Mouse (Mus musculus) spleen, adult 2 months (tissue): ENCODE data around the gene Adamtsl3. TPM values are rescaled to one million over a fixed set of nuclear protein-coding genes. Genes with fewer than 3 reads are reported as not detected.

Source experiments
- DNase-seq, 2 experiments: peaks; one replicate each; pipeline versions ENCODE4 v3.0.0 to v3.0.0-alpha.2; 2012 to 2021; ENCODE audit warnings: low spot score in 2 of 2, low read depth in 1 of 2
- H3K27ac ChIP-seq: fragments of 200-500 bp; 2 replicates; pipeline ENCODE4 v1.5.1; 2012; ENCODE audit warnings: low read length, inconsistent platforms; ENCODE audit not compliant: insufficient read depth
- H3K27me3 ChIP-seq: fragments of 200-500 bp; 2 replicates; pipeline ENCODE4 v1.6.1; 2012; ENCODE audit warnings: mild to moderate bottlenecking, moderate library complexity, low read length, inconsistent platforms; ENCODE audit not compliant: control insufficient read depth, insufficient read depth
- H3K36me3 ChIP-seq: fragments of 200-500 bp; 2 replicates; pipeline ENCODE4 v1.6.1; 2012; ENCODE audit warnings: mild to moderate bottlenecking, low read length, inconsistent platforms; ENCODE audit not compliant: control insufficient read depth, insufficient read depth
- H3K4me1 ChIP-seq: fragments of 200-500 bp; 2 replicates; pipeline ENCODE4 v1.6.1; 2011; ENCODE audit warnings: inconsistent platforms; ENCODE audit not compliant: control insufficient read depth, insufficient read depth, insufficient read length
- H3K4me3 ChIP-seq: fragments of 200-500 bp; 2 replicates; pipeline ENCODE4 v1.5.1; 2011; ENCODE audit warnings: mild to moderate bottlenecking, inconsistent platforms; ENCODE audit not compliant: insufficient read depth, insufficient read length; ENCODE audit errors: extremely low read depth
- CTCF ChIP-seq: fragments of 200-500 bp; IDR thresholded peaks from 2 replicates; pipeline ENCODE4 v1.5.1; 2011; ENCODE audit warnings: mild to moderate bottlenecking, inconsistent platforms; ENCODE audit not compliant: insufficient read depth, insufficient read length, insufficient replicate concordance; ENCODE audit errors: extremely low read depth
- POLR2A ChIP-seq: fragments of 200-500 bp; IDR thresholded peaks from 2 replicates; pipeline ENCODE4 v1.6.1; 2011; ENCODE audit warnings: low read depth, low read length, inconsistent platforms
- WGBS: fragments of 180-500 bp; shearing (Covaris S2); methylation state at CpG from one replicate; pipeline ENCODE4 v1.1.7; 2018; 5-methylcytosine and 5-hydroxymethylcytosine counted together
- polyA plus RNA-seq: library from polyadenylated mRNA; depleted of rRNA; stranded (reverse); fragments of >200 nt; gene quantifications from 2 replicates; pipeline ENCODE4 v1.2.3, GENCODE M21; 2012; rRNA removed

Gene Adamtsl3
- 0.19 and 0.28 TPM in 2 replicates for polyA plus RNA-seq

- TF ChIP-seq POLR2A, result no peak
- no peak for TF ChIP-seq CTCF
- 4% methylated on average over 86 of the region's 95 CpGs for WGBS
- DNase-seq, result no peak
- Histone ChIP-seq H3K4me1 (no peaks in the 10 kb centered on the region), H3K4me3 (no peak within 1 kb of the TSS; the same call in 1 of the 2 replicates), H3K27me3 (peaks cover 7% of the 10 kb centered on the region; the same call in 1 of the 2 replicates), H3K27ac (no peak within 1 kb of the TSS), H3K36me3 (no peaks in the 10 kb centered on the region)
Measured at GRCm38 (mm10) chr7:82335211-82336121, at the start of gene Adamtsl3. Gene Adamtsl3 (plus strand): TSS chr7:82335694.

DNA sequence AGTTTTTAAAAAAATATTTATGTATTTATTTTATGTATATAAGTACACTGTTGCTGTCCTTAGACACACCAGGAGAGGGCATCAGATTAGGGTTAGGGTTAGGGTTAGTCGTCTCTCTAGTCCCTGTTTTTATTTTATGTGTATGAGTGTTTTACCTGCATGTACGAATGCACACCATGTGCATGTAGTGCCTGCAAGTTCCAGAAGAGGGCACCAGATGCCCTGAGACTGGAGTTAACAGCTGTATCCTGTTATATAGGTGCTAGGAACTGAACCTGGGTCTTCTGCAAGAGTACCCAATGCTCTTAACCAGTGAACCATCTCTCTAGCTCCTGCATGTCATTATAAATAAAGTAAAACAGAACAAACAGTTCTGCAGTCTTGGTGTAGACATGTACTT, 48.3 kb upstream of the Adamtsl3 start:
- Histone ChIP-seq H3K36me3 (no peaks in the 10 kb centered on the region), H3K4me3 (no peak overlapping the region), H3K4me1 (no peaks in the 10 kb centered on the region), H3K27ac (no peak overlapping the region), H3K27me3 (no peaks in the 10 kb centered on the region)
- WGBS, result 90% methylated on average over 2 of the region's 2 CpGs
- DNase-seq, result no peak
- TF ChIP-seq CTCF (no peak), POLR2A (no peak)

- no peak for DNase-seq
- no peak for TF ChIP-seq POLR2A
- TF ChIP-seq CTCF, result no peak
- Histone ChIP-seq H3K27me3 (no peaks in the 10 kb centered on the region), H3K4me3 (no peak overlapping the region), H3K27ac (no peak overlapping the region), H3K4me1 (no peaks in the 10 kb centered on the region), H3K36me3 (no peaks in the 10 kb centered on the region)
- WGBS, result 22% methylated on average over 7 of the region's 7 CpGs
Measured at GRCm38 (mm10) chr7:82293441-82293840, 42.1 kb upstream of the Adamtsl3 start.

DNA sequence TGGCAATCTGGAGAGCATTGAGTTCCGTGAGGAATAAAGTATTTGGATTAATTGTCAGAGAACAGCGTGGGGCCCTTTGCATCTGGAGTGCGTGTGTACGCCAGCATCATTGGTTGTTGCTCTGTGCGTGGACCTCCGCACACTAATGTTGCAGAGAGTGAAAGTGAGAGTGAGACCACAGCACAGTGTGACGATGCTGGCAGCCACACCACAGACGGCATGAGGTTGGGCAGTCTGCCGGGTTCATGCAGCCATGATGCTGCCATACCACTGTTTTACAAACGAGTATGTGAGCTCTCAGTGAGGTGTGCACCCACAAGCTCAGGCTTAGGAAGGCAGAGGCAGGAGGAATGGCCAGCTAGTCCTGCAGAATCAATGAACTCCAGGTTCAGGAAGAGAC, 41.4 kb upstream of the Adamtsl3 start:
- WGBS, result 56% methylated on average over 10 of the region's 10 CpGs
- Histone ChIP-seq H3K27me3 (no peaks in the 10 kb centered on the region), H3K27ac (no peak overlapping the region), H3K4me3 (no peak overlapping the region), H3K4me1 (no peaks in the 10 kb centered on the region), H3K36me3 (no peaks in the 10 kb centered on the region)
- TF ChIP-seq POLR2A (no peak), CTCF (no peak)
- DNase-seq, result no peak

DNA sequence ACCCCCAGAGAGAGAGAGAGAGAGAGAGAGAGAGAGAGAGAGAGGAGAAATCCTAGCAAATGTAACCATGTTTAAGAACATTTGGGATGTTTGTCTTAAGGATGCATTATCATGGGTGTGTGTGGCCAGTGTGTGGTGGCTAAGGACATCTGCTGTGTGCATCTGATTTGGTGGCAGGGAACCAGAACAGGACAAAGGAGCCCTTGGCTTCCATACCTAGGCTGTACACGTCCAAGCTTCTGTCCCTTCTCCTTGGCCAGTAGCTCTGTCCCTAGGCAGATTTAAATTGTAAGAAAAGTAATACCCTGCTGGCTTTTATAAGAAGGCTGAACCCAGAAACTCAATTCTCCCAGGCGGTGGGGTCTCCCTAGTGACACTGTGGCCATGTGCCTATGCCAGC, 40.9 kb upstream of the Adamtsl3 start:
- Histone ChIP-seq H3K4me1 (no peaks in the 10 kb centered on the region), H3K36me3 (no peaks in the 10 kb centered on the region), H3K27me3 (no peaks in the 10 kb centered on the region), H3K4me3 (no peak overlapping the region), H3K27ac (no peak overlapping the region)
- no peak for DNase-seq
- 84% methylated on average over 2 of the region's 2 CpGs for whole genome bisulfite sequencing
- TF ChIP-seq POLR2A (no peak), CTCF (no peak)

DNA sequence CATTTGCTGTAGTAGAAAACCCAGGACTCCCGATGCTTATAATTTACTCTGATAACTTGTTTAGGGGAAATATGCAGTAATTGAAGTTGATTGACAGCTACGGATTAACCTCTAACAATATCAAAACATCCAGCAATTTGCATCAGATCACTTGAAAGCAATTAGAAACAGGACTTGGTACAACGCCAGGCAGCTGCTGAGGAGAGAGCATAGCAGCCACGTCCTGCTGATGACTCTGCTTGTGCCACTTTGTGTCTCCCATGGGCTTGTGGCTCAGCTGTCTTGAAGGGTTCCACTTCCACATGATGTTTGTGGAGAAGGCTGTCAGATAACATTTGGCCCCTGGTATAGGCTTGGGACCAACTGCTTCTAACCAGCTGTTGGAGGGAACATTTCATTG, 27.1 kb upstream of the Adamtsl3 start:
- Histone ChIP-seq H3K27me3 (no peaks in the 10 kb centered on the region), H3K4me1 (no peaks in the 10 kb centered on the region), H3K36me3 (no peaks in the 10 kb centered on the region), H3K27ac (no peak overlapping the region), H3K4me3 (no peak overlapping the region)
- DNase-seq, result no peak
- 70% methylated on average over 4 of the region's 4 CpGs for WGBS
- no peak for TF ChIP-seq CTCF
- TF ChIP-seq POLR2A, result no peak

DNA sequence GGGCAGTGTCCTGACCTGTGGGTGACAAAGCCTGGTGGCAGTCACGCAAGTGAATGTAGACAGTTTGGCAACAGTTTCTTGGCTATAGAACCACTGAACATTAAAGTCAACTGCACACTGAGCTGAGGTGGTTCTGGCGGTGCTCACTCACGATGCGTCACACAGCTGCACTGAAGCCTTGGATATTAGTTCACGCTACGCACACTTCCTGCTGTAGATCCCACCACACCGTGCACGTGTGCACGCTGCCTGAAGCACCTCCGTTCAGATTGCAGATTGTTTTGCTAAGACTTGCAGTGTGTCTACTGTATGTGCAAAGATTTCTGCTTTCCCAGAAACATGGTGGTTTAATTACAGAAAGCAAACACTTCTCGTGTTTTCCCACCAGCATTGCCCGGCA, 17.0 kb upstream of the Adamtsl3 start:
- no peak overlapping the region for H3K27ac ChIP-seq
- 86% methylated on average over 12 of the region's 12 CpGs for WGBS
- no peaks in the 10 kb centered on the region for H3K27me3 ChIP-seq
- no peak overlapping the region for H3K4me3 ChIP-seq
- TF ChIP-seq CTCF, result no peak
- TF ChIP-seq POLR2A, result no peak
- DNase-seq, result no peak
- H3K4me1 ChIP-seq, result no peaks in the 10 kb centered on the region
- no peaks in the 10 kb centered on the region for H3K36me3 ChIP-seq
